Mouse (Mus musculus): Measurements from ENCODE around the gene Ppfibp1. TPM values are rescaled to one million over a fixed set of nuclear protein-coding genes. Genes with fewer than 3 reads are reported as not detected.

Ppfibp1 gene
- polyA plus RNA-seq, 1 experiment from 2014 or later: 48.1 TPM

GRCm38 (mm10) chr6:147023133-147023395 is 134.8 kb downstream of the Ppfibp1 start:
- peaks cover 78% of the 10 kb centered on the region for H3K36me3 ChIP-seq (ENCODE audit: control insufficient read depth, insufficient read depth, low read length)
- WGBS: 94% methylated on average over 2 of the region's 2 CpGs

GRCm38 (mm10) chr6:147023568-147023967 is 135.3 kb downstream of the Ppfibp1 start:
- H3K4me3 ChIP-seq (ENCODE audit: low read depth, low read length): no peak overlapping the region
- H3K27ac ChIP-seq (ENCODE audit: low read depth): no peak overlapping the region
- ATAC-seq (replicated peaks; ENCODE audit: low FRiP score, low TSS enrichment, low read depth) (no peak), DNase-seq (ENCODE audit: low spot score) (peak; percentile 12)
- H3K4me2 ChIP-seq (ENCODE audit: low read length): no peak overlapping the region
- no peaks in the 10 kb centered on the region for H3K9me3 ChIP-seq (ENCODE audit: control insufficient read depth, low read length)
- no peaks in the 10 kb centered on the region for H3K4me1 ChIP-seq (replicated peaks; ENCODE audit: control insufficient read depth, insufficient read depth, low read length)
- no peak overlapping the region for H3K9ac ChIP-seq (ENCODE audit: low read length)
- peaks cover 82% of the 10 kb centered on the region for H3K36me3 ChIP-seq (ENCODE audit: control insufficient read depth, insufficient read depth, low read length)
- H3K27me3 ChIP-seq (replicated peaks; ENCODE audit: control insufficient read depth, insufficient read depth, low read length): no peaks in the 10 kb centered on the region

More at GRCm38 (mm10) chr6:147023133-147023395, 134.8 kb downstream of the Ppfibp1 start:
- no peak overlapping the region for H3K4me2 ChIP-seq (ENCODE audit: low read length)
- DNase-seq (ENCODE audit: low spot score): peak; percentile 25
- H3K4me1 ChIP-seq (replicated peaks; ENCODE audit: control insufficient read depth, insufficient read depth, low read length): no peaks in the 10 kb centered on the region
- H3K4me3 ChIP-seq (ENCODE audit: low read depth, low read length): no peak overlapping the region
- no peak for ATAC-seq (replicated peaks; ENCODE audit: low FRiP score, low TSS enrichment, low read depth)
- H3K27me3 ChIP-seq (replicated peaks; ENCODE audit: control insufficient read depth, insufficient read depth, low read length): no peaks in the 10 kb centered on the region
- H3K9ac ChIP-seq (ENCODE audit: low read length): no peak overlapping the region
- H3K27ac ChIP-seq (ENCODE audit: low read depth): no peak overlapping the region
- H3K9me3 ChIP-seq (ENCODE audit: control insufficient read depth, low read length): no peaks in the 10 kb centered on the region

GRCm38 (mm10) chr6:147024761-147025160 is 136.5 kb downstream of the Ppfibp1 start:
- no peaks in the 10 kb centered on the region for H3K9me3 ChIP-seq (ENCODE audit: control insufficient read depth, low read length)
- H3K9ac ChIP-seq (ENCODE audit: low read length): no peak overlapping the region
- ATAC-seq (replicated peaks; ENCODE audit: low FRiP score, low TSS enrichment, low read depth) (no peak), DNase-seq (ENCODE audit: low spot score) (peak; percentile 23)
- H3K4me1 ChIP-seq (replicated peaks; ENCODE audit: control insufficient read depth, insufficient read depth, low read length): no peaks in the 10 kb centered on the region
- H3K4me2 ChIP-seq (ENCODE audit: low read length): no peak overlapping the region
- no peak overlapping the region for H3K27ac ChIP-seq (ENCODE audit: low read depth)
- WGBS: 69% methylated on average over 3 of the region's 3 CpGs
- no peak overlapping the region for H3K4me3 ChIP-seq (ENCODE audit: low read depth, low read length)
- peaks cover 85% of the 10 kb centered on the region for H3K36me3 ChIP-seq (ENCODE audit: control insufficient read depth, insufficient read depth, low read length)
- H3K27me3 ChIP-seq (replicated peaks; ENCODE audit: control insufficient read depth, insufficient read depth, low read length): no peaks in the 10 kb centered on the region

- DNase-seq (ENCODE audit: low spot score) (no peak), ATAC-seq (replicated peaks; ENCODE audit: low FRiP score, low TSS enrichment, low read depth) (no peak)
- no peak overlapping the region for H3K9ac ChIP-seq (ENCODE audit: low read length)
- no peak overlapping the region for H3K27ac ChIP-seq (ENCODE audit: low read depth)
- H3K4me2 ChIP-seq (ENCODE audit: low read length): no peak overlapping the region
- peaks cover 67% of the 10 kb centered on the region for H3K36me3 ChIP-seq (ENCODE audit: control insufficient read depth, insufficient read depth, low read length)
- H3K4me1 ChIP-seq (replicated peaks; ENCODE audit: control insufficient read depth, insufficient read depth, low read length): no peaks in the 10 kb centered on the region
- H3K27me3 ChIP-seq (replicated peaks; ENCODE audit: control insufficient read depth, insufficient read depth, low read length): no peaks in the 10 kb centered on the region
- no peak overlapping the region for H3K4me3 ChIP-seq (ENCODE audit: low read depth, low read length)
- H3K9me3 ChIP-seq (ENCODE audit: control insufficient read depth, low read length): no peaks in the 10 kb centered on the region
- WGBS: 81% methylated on average over 2 of the region's 2 CpGs
These were observed 140.1 kb downstream of the Ppfibp1 start for GRCm38 (mm10) chr6:147028396-147028795.

- Histone ChIP-seq H3K9me3 (ENCODE audit: control insufficient read depth, low read length) (no peaks in the 10 kb centered on the region), H3K4me1 (replicated peaks; ENCODE audit: control insufficient read depth, insufficient read depth, low read length) (no peaks in the 10 kb centered on the region), H3K27ac (ENCODE audit: low read depth) (no peak overlapping the region), H3K27me3 (replicated peaks; ENCODE audit: control insufficient read depth, insufficient read depth, low read length) (no peaks in the 10 kb centered on the region), H3K36me3 (ENCODE audit: control insufficient read depth, insufficient read depth, low read length) (peaks cover 63% of the 10 kb centered on the region), H3K4me2 (ENCODE audit: low read length) (no peak overlapping the region), H3K9ac (ENCODE audit: low read length) (no peak overlapping the region), H3K4me3 (ENCODE audit: low read depth, low read length) (no peak overlapping the region)
- 89% methylated on average over 9 of the region's 9 CpGs for WGBS
- ATAC-seq (replicated peaks; ENCODE audit: low FRiP score, low TSS enrichment, low read depth) (no peak), DNase-seq (ENCODE audit: low spot score) (no peak)
These were observed 141.3 kb downstream of the Ppfibp1 start for GRCm38 (mm10) chr6:147029591-147029990.

GRCm38 (mm10) chr6:147030096-147030885 is 142.0 kb downstream of the Ppfibp1 start:
- Histone ChIP-seq H3K9me3 (ENCODE audit: control insufficient read depth, low read length) (no peaks in the 10 kb centered on the region), H3K4me1 (replicated peaks; ENCODE audit: control insufficient read depth, insufficient read depth, low read length) (no peaks in the 10 kb centered on the region), H3K36me3 (ENCODE audit: control insufficient read depth, insufficient read depth, low read length) (peaks cover 59% of the 10 kb centered on the region), H3K27me3 (replicated peaks; ENCODE audit: control insufficient read depth, insufficient read depth, low read length) (no peaks in the 10 kb centered on the region), H3K9ac (ENCODE audit: low read length) (no peak overlapping the region), H3K4me2 (ENCODE audit: low read length) (no peak overlapping the region), H3K4me3 (ENCODE audit: low read depth, low read length) (no peak overlapping the region), H3K27ac (ENCODE audit: low read depth) (no peak overlapping the region)
- 86% methylated on average over 15 of the region's 15 CpGs for WGBS
- ATAC-seq (replicated peaks; ENCODE audit: low FRiP score, low TSS enrichment, low read depth) (no peak), DNase-seq (ENCODE audit: low spot score) (no peak)

- Histone ChIP-seq H3K4me3 (ENCODE audit: low read depth, low read length) (no peak within 1 kb of the TSS), H3K9ac (ENCODE audit: low read length) (no peak within 1 kb of the TSS), H3K4me2 (ENCODE audit: low read length) (no peak within 1 kb of the TSS), H3K27ac (ENCODE audit: low read depth) (no peak within 1 kb of the TSS), H3K27me3 (replicated peaks; ENCODE audit: control insufficient read depth, insufficient read depth, low read length) (no peaks in the 10 kb centered on the region), H3K36me3 (ENCODE audit: control insufficient read depth, insufficient read depth, low read length) (peaks cover 38% of the 10 kb centered on the region), H3K9me3 (ENCODE audit: control insufficient read depth, low read length) (no peaks in the 10 kb centered on the region), H3K4me1 (replicated peaks; ENCODE audit: control insufficient read depth, insufficient read depth, low read length) (no peaks in the 10 kb centered on the region)
- ATAC-seq (replicated peaks; ENCODE audit: low FRiP score, low TSS enrichment, low read depth): no peak
- WGBS: 50% methylated on average over 13 of the region's 13 CpGs
- DNase-seq (ENCODE audit: low spot score): no peak
These were observed 144.1 kb downstream of the Ppfibp1 start, which contains the start of gene Rep15 for GRCm38 (mm10) chr6:147032303-147032925. TSS of gene Rep15 (plus strand) at chr6:147032584.

- Histone ChIP-seq H3K36me3 (ENCODE audit: control insufficient read depth, insufficient read depth, low read length) (peaks cover 18% of the 10 kb centered on the region), H3K27me3 (replicated peaks; ENCODE audit: control insufficient read depth, insufficient read depth, low read length) (no peaks in the 10 kb centered on the region), H3K9me3 (ENCODE audit: control insufficient read depth, low read length) (no peaks in the 10 kb centered on the region), H3K9ac (ENCODE audit: low read length) (peak within 1 kb of the TSS; percentile 93), H3K4me1 (replicated peaks; ENCODE audit: control insufficient read depth, insufficient read depth, low read length) (peaks cover 12% of the 10 kb centered on the region), H3K27ac (ENCODE audit: low read depth) (peak within 1 kb of the TSS; percentile 87), H3K4me3 (ENCODE audit: low read depth, low read length) (peak within 1 kb of the TSS; percentile 89), H3K4me2 (ENCODE audit: low read length) (peak within 1 kb of the TSS; percentile 84)
- ATAC-seq (replicated peaks; ENCODE audit: low FRiP score, low TSS enrichment, low read depth) (peak; percentile 99), DNase-seq (ENCODE audit: low spot score) (peak; percentile 94)
- WGBS: 4% methylated on average over 64 of the region's 66 CpGs
These were observed 154.3 kb downstream of the Ppfibp1 start, which contains the start of gene Mrps35 for GRCm38 (mm10) chr6:147042291-147043290. TSS of gene Mrps35 (plus strand) at chr6:147042764.

All from intestine, embryonic 14.5 days (tissue).